Mouse (Mus musculus): Measurements from ENCODE around the gene Tcea3. TPM values are rescaled to one million over a fixed set of nuclear protein-coding genes. Genes with fewer than 3 reads are reported as not detected.

Tcea3 gene
- polyA plus RNA-seq, 1 experiment from 2014 or later = 20.8 TPM

- H3K4me1 ChIP-seq = peaks cover 6% of the 10 kb centered on the region; the same call in 1 of the 2 replicates
Measured at GRCm38 (mm10) chr4:136240123-136240522, 7.4 kb upstream of the Tcea3 start.

GRCm38 (mm10) chr4:136240955-136241354 lies 6.6 kb upstream of the Tcea3 start:
- Histone ChIP-seq H3K4me1 (peaks cover 6% of the 10 kb centered on the region; the same call in 1 of the 2 replicates), H3K27ac (no peak overlapping the region), H3K36me3 (no peaks in the 10 kb centered on the region; the same call in 1 of the 2 replicates), H3K9me3 (no peaks in the 10 kb centered on the region), H3K9ac (no peak overlapping the region), H3K4me2 (no peak overlapping the region), H3K27me3 (replicated peaks) (peaks cover 7% of the 10 kb centered on the region; the same call in 1 of the 2 replicates), H3K4me3 (replicated peaks) (no peak overlapping the region)
- 70% methylated on average over 8 of the region's 8 CpGs for WGBS
- no peak for ATAC-seq (ENCODE audit: insufficient read depth, low FRiP score, low read depth)

More at GRCm38 (mm10) chr4:136240123-136240522, 7.4 kb upstream of the Tcea3 start:
- H3K27me3 ChIP-seq (replicated peaks) = peaks cover 7% of the 10 kb centered on the region; the same call in 1 of the 2 replicates
- no peak overlapping the region for H3K4me3 ChIP-seq (replicated peaks)
- WGBS = 76% methylated on average over 14 of the region's 14 CpGs
- H3K9me3 ChIP-seq = no peaks in the 10 kb centered on the region
- H3K36me3 ChIP-seq = no peaks in the 10 kb centered on the region; the same call in 1 of the 2 replicates
- H3K27ac ChIP-seq = no peak overlapping the region
- H3K9ac ChIP-seq = no peak overlapping the region
- no peak overlapping the region for H3K4me2 ChIP-seq
- no peak for ATAC-seq (ENCODE audit: insufficient read depth, low FRiP score, low read depth)

- Histone ChIP-seq H3K4me3 (replicated peaks) (no peak overlapping the region), H3K27me3 (replicated peaks) (peaks cover 7% of the 10 kb centered on the region; the same call in 1 of the 2 replicates), H3K9me3 (no peaks in the 10 kb centered on the region), H3K4me2 (no peak overlapping the region), H3K36me3 (no peaks in the 10 kb centered on the region; the same call in 1 of the 2 replicates), H3K9ac (no peak overlapping the region), H3K4me1 (peaks cover 15% of the 10 kb centered on the region; the same call in 1 of the 2 replicates), H3K27ac (no peak overlapping the region)
- 48% methylated on average over 8 of the region's 8 CpGs for WGBS
- ATAC-seq (ENCODE audit: insufficient read depth, low FRiP score, low read depth) = no peak
Measured at GRCm38 (mm10) chr4:136242065-136242703, 5.3 kb upstream of the Tcea3 start.

- WGBS = 77% methylated on average over 7 of the region's 7 CpGs
- Histone ChIP-seq H3K4me2 (no peak overlapping the region), H3K4me1 (peaks cover 21% of the 10 kb centered on the region), H3K9me3 (no peaks in the 10 kb centered on the region), H3K4me3 (replicated peaks) (no peak overlapping the region), H3K27me3 (replicated peaks) (peaks cover 9% of the 10 kb centered on the region; the same call in 1 of the 2 replicates), H3K9ac (no peak overlapping the region), H3K36me3 (no peaks in the 10 kb centered on the region; the same call in 1 of the 2 replicates), H3K27ac (no peak overlapping the region)
- no peak for ATAC-seq (ENCODE audit: insufficient read depth, low FRiP score, low read depth)
Measured at GRCm38 (mm10) chr4:136242728-136243127, 4.8 kb upstream of the Tcea3 start.

GRCm38 (mm10) chr4:136244208-136244607 lies 3.3 kb upstream of the Tcea3 start:
- Histone ChIP-seq H3K4me3 (replicated peaks) (no peak overlapping the region), H3K9ac (no peak overlapping the region), H3K4me1 (peaks cover 30% of the 10 kb centered on the region), H3K27ac (no peak overlapping the region), H3K36me3 (no peaks in the 10 kb centered on the region; the same call in 1 of the 2 replicates), H3K27me3 (replicated peaks) (peaks cover 16% of the 10 kb centered on the region), H3K9me3 (no peaks in the 10 kb centered on the region), H3K4me2 (no peak overlapping the region)
- ATAC-seq (ENCODE audit: insufficient read depth, low FRiP score, low read depth) = no peak
- 72% methylated on average over 7 of the region's 7 CpGs for WGBS

GRCm38 (mm10) chr4:136245681-136246080 lies 1.8 kb upstream of the Tcea3 start:
- no peak for ATAC-seq (ENCODE audit: insufficient read depth, low FRiP score, low read depth)
- Histone ChIP-seq H3K27ac (no peak overlapping the region), H3K9me3 (no peaks in the 10 kb centered on the region), H3K4me2 (no peak overlapping the region), H3K36me3 (no peaks in the 10 kb centered on the region; the same call in 1 of the 2 replicates), H3K9ac (no peak overlapping the region), H3K27me3 (replicated peaks) (peaks cover 25% of the 10 kb centered on the region), H3K4me3 (replicated peaks) (no peak overlapping the region), H3K4me1 (peaks cover 42% of the 10 kb centered on the region)
- 63% methylated on average over 5 of the region's 5 CpGs for WGBS

- 0 out of 2 replicates have a peak overlapping the region, but pooled peaks have one; percentile 11 for H3K4me3 ChIP-seq (replicated peaks)
- H3K27ac ChIP-seq = no peak overlapping the region
- peaks cover 42% of the 10 kb centered on the region for H3K4me1 ChIP-seq
- peak overlapping the region; percentile 93 for H3K4me2 ChIP-seq
- no peak for ATAC-seq (ENCODE audit: insufficient read depth, low FRiP score, low read depth)
- H3K9me3 ChIP-seq = no peaks in the 10 kb centered on the region
- H3K9ac ChIP-seq = no peak overlapping the region
- peaks cover 25% of the 10 kb centered on the region for H3K27me3 ChIP-seq (replicated peaks)
- no peaks in the 10 kb centered on the region; the same call in 1 of the 2 replicates for H3K36me3 ChIP-seq
- WGBS = 6% methylated on average over 12 of the region's 12 CpGs
Measured at GRCm38 (mm10) chr4:136246568-136246969, 960 bp upstream of the Tcea3 start.

- peak overlapping the region; percentile 93 for H3K4me2 ChIP-seq
- no peak for ATAC-seq (ENCODE audit: insufficient read depth, low FRiP score, low read depth)
- peaks cover 25% of the 10 kb centered on the region for H3K27me3 ChIP-seq (replicated peaks)
- no peaks in the 10 kb centered on the region; the same call in 1 of the 2 replicates for H3K36me3 ChIP-seq
- 3% methylated on average over 14 of the region's 14 CpGs for WGBS
- peaks cover 42% of the 10 kb centered on the region for H3K4me1 ChIP-seq
- H3K27ac ChIP-seq = no peak overlapping the region
- H3K9ac ChIP-seq = 0 out of 2 replicates have a peak overlapping the region, but pooled peaks have one; percentile 46
- H3K9me3 ChIP-seq = no peaks in the 10 kb centered on the region
- peak overlapping the region; percentile 49 for H3K4me3 ChIP-seq (replicated peaks)
Measured at GRCm38 (mm10) chr4:136247386-136247728, 172 bp upstream of the Tcea3 start.

- Histone ChIP-seq H3K9me3 (no peaks in the 10 kb centered on the region), H3K4me3 (replicated peaks) (peak overlapping the region; percentile 49), H3K27ac (peak overlapping the region; percentile 38; the same call in 1 of the 2 replicates), H3K36me3 (no peaks in the 10 kb centered on the region; the same call in 1 of the 2 replicates), H3K4me2 (peak overlapping the region; percentile 93), H3K9ac (peak overlapping the region; percentile 46), H3K27me3 (replicated peaks) (peaks cover 25% of the 10 kb centered on the region), H3K4me1 (peaks cover 42% of the 10 kb centered on the region)
- no peak for ATAC-seq (ENCODE audit: insufficient read depth, low FRiP score, low read depth)
- WGBS = 3% methylated on average over 37 of the region's 37 CpGs
Measured at GRCm38 (mm10) chr4:136248464-136249331, 1.2 kb downstream of the Tcea3 start.

GRCm38 (mm10) chr4:136249332-136249647 lies 1.8 kb downstream of the Tcea3 start:
- peak overlapping the region; percentile 49; the same call in 1 of the 2 replicates for H3K4me3 ChIP-seq (replicated peaks)
- no peak overlapping the region for H3K9ac ChIP-seq
- H3K4me1 ChIP-seq = peaks cover 42% of the 10 kb centered on the region
- H3K36me3 ChIP-seq = no peaks in the 10 kb centered on the region
- WGBS = 24% methylated on average over 11 of the region's 11 CpGs
- H3K9me3 ChIP-seq = no peaks in the 10 kb centered on the region
- ATAC-seq (ENCODE audit: insufficient read depth, low FRiP score, low read depth) = no peak
- peak overlapping the region; percentile 38; the same call in 1 of the 2 replicates for H3K27ac ChIP-seq
- peak overlapping the region; percentile 93 for H3K4me2 ChIP-seq
- H3K27me3 ChIP-seq (replicated peaks) = peaks cover 25% of the 10 kb centered on the region

GRCm38 (mm10) chr4:136249780-136250179 lies 2.3 kb downstream of the Tcea3 start:
- Histone ChIP-seq H3K4me1 (peaks cover 42% of the 10 kb centered on the region), H3K4me2 (peak overlapping the region; percentile 93), H3K9me3 (no peaks in the 10 kb centered on the region), H3K9ac (no peak overlapping the region), H3K27ac (peak overlapping the region; percentile 38), H3K27me3 (replicated peaks) (peaks cover 25% of the 10 kb centered on the region), H3K36me3 (no peaks in the 10 kb centered on the region), H3K4me3 (replicated peaks) (no peak overlapping the region; the same call in 1 of the 2 replicates)
- 17% methylated on average over 9 of the region's 9 CpGs for WGBS
- ATAC-seq (ENCODE audit: insufficient read depth, low FRiP score, low read depth) = peak; percentile 47

All from stomach, embryonic 15.5 days (tissue).